Mouse (Mus musculus) ovary, postnatal 36 days (tissue): ENCODE data around the gene 6030458C11Rik.

Experiments used
- DNase-seq: peaks from one replicate; pipeline ENCODE4 v3.0.0; 2022; ENCODE audit warnings: low spot score, mixed read lengths

Gene 6030458C11Rik

GRCm38 (mm10) chr15:12760747-12761146 is 63.7 kb downstream of the 6030458C11Rik start:
- no peak for DNase-seq

- DNase-seq: no peak
Observed at GRCm38 (mm10) chr15:12758461-12758860, 66.0 kb downstream of the 6030458C11Rik start.
